Mouse (Mus musculus) left cerebral cortex, adult 8-10 months (tissue): ENCODE results near the gene Pde1b. TPM values are rescaled to one million over a fixed set of nuclear protein-coding genes. Genes with fewer than 3 reads are reported as not detected.
A peak's percentile ranks its signal among the peaks of the same experiment; 100 is the strongest.

Experiments
- DNase-seq, 2 experiments: peaks; one replicate each; pipeline ENCODE4 v3.0.0; 2022; ENCODE audit warnings: low spot score in 2 of 2
- total RNA-seq, 4 experiments: library from RNA; stranded (reverse); gene quantifications; 2 replicates each; pipeline ENCODE4 v1.2.4; 2022

The Pde1b gene
- total RNA-seq: 100 to 1,000 TPM; 284 to 347 (median 325) TPM

- DNase-seq: peak in 1 of 2 experiments; percentile 65
Measured at GRCm38 (mm10) chr15:103502435-103503250, at the start of gene Pde1b. Gene Pde1b (plus strand): TSS chr15:103503034.

DNA sequence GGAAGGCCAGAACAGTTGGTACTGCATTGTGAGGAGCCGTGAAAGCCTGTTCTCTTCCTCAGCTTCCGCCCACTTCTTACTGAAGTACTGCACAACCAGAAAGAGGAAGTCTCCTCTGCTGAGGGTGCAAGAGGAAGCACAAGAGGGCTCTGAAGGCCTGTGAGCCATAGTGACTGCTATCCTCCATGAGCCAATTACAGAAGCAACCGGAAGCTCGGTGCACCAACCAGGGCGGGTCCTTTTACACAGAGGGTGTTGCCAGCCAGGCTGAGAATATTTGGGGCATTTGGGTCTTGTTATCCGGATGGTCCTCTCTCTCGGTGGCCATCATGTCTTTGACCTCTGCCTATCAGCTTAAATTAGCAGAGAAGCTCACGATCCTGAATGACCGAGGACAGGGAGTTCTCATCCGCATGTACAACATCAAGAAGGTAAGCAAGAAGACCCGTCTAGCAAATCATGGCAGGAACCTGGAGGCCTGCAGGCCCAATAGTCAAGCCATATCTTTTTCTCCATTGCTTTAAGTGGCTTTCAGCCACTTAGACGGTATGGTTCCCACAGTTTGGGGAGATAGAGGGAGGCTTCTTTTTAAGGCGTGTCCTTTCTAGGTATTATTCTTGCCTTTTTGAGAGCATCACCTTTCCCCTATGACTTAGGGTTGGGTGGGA is 49.1 kb upstream of the Pde1b start, which contains the start of gene Nckap1l:
TSS of gene Nckap1l (plus strand) at position 244 of the 668 bp plus-strand sequence.
- DNase-seq: peak in 1 of 2 experiments; percentile 24

DNA sequence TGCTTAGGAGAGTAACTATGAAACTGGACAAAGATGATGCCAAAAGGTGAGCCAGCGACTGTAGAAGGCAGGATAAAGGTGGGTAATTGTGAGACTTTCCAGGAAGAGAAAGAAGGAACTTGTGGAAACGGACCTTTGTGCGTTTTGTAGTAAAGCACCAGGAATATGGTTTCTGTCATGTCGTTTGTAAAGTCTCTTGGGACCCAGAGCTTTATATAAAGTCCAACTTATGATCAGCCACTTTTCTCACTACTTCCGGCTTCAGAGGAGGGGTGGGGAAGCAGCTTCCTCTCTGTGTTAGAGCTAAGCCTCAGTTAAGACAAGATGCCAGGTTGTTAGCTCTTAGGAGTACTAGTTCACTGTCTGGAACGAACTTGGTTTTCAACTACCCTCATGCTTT is 48.4 kb upstream of the Pde1b start:
- DNase-seq: no peak

- DNase-seq: no peak
Measured at GRCm38 (mm10) chr15:103462539-103463261, 40.1 kb upstream of the Pde1b start.

GRCm38 (mm10) chr15:103471488-103472194 is 31.2 kb upstream of the Pde1b start:
- DNase-seq: no peak

DNA sequence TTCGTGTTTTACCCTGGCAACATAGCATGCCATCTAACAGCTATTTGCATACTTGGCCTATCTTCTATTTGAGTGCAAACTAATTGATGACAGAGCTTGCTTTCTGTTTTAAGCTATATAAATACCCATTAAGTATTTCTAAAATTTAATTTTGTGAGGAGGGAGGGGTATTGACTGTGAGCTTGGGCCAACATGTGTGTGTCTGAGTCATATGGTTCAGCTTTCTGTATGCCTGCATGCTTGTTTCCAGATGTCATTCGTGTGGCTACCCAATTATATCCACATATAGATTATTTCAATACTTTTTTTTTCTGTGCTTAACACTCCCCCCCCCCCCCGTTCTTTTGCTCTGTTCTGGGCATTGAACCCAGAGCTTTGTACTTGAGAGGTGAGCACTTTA is 30.6 kb upstream of the Pde1b start:
- DNase-seq: no peak

- no peak for DNase-seq
Measured at GRCm38 (mm10) chr15:103473182-103473581, 29.7 kb upstream of the Pde1b start.

DNA sequence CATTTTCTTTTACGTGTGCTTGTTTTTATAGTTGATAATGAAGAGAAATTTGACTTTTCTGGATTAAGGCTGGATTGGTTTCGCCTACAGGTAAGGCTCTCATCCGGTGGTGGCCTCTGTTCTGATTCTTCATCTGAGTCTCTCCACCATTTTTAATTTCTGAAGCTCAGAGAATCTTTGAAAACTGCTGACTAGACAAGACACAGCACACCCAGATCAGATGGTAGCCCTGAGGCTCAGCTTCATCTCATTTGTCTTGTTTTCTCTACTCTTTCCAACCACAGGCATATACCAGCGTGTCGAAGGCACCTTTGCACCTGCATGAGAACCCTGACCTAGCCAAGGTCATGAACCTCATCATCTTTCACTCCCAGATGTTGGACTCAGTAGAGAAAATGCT is 29.1 kb upstream of the Pde1b start:
- DNase-seq: no peak

DNA sequence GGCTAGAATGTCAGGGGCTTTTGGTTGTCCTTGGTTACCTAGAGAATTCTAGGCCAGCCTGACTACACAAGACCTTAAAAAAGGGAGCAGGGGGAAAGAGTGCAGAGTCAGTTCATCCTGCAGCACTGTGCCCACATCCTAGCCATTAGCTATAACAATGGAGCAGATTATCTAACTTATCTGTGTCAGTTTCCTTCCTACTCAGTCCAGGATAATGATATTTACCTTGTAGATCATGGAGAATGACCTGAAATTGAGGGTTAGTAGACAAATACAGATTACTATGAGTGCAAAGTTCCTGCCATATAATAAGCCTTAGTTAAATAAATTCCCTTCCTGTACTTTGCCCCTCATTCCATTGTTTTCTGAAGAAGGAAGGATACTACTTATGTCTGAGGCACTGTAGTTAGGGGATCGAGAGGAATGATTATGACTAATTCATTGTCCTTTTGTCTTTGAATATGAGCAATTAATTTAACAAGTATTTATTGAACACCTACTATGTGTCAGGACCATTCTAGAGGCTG is 23.7 kb upstream of the Pde1b start:
- DNase-seq: no peak

- no peak for DNase-seq
Measured at GRCm38 (mm10) chr15:103480129-103480528, 22.7 kb upstream of the Pde1b start.

DNA sequence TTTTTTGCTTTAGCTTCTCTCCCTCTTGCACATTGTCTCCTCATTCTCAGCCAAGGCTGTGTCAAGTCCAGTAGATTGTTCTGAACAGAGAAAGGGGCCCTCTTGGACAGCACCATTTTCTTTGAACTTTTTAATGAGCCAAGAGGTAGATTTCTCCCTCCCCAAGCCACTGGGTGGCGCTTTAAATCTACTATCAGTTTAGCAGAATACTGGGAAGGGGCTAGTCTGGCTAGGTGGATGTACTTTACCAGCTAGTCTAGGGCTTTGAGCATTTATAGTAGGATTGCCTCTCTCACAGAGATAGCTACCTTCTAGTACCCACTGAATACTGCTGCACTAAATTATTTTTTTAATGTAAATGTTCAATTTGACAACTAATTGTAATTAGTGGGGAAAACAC is 20.3 kb upstream of the Pde1b start:
- no peak for DNase-seq

DNA sequence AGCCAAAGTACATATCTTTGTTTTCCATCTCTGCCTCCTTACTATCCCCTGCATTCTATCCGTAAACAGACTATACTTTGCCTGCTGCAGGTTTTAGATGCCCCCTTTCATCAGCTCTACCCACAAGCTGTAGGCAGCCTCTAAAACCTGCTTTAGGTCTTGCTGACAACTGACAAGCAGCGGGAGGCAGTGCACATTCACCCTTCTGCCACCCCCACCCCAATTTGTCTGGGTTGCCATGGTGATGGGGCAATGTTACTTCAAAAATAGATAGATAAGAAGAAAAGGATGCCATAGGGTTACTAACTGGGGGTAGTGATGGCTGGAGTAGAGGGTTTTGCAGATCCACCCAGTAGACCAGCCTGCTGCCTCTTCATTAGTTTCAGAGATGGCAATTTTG is 18.3 kb upstream of the Pde1b start:
- DNase-seq: no peak

GRCm38 (mm10) chr15:103485106-103485505 is 17.7 kb upstream of the Pde1b start:
- DNase-seq: no peak

- DNase-seq: no peak
Measured at GRCm38 (mm10) chr15:103486658-103487057, 16.2 kb upstream of the Pde1b start.

DNA sequence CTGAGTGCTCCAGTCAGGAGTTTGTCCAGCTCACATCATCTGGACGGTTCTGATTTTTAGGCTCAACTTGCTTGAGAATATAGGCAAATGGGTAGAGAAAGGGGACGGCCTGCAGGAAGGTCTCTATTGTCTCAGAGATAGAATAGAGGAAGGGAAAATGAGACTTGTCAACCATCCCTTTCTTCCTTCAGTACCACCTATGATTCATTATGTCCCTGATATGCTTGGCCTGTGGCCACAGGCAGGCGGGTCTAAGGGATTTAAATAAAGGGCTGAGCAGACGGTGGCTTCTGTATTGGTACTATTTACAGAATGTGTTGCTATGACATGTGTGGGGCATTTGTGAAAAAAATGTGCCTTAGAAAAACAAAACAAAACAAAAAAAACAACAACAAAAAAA is 14.5 kb upstream of the Pde1b start:
- no peak for DNase-seq

DNA sequence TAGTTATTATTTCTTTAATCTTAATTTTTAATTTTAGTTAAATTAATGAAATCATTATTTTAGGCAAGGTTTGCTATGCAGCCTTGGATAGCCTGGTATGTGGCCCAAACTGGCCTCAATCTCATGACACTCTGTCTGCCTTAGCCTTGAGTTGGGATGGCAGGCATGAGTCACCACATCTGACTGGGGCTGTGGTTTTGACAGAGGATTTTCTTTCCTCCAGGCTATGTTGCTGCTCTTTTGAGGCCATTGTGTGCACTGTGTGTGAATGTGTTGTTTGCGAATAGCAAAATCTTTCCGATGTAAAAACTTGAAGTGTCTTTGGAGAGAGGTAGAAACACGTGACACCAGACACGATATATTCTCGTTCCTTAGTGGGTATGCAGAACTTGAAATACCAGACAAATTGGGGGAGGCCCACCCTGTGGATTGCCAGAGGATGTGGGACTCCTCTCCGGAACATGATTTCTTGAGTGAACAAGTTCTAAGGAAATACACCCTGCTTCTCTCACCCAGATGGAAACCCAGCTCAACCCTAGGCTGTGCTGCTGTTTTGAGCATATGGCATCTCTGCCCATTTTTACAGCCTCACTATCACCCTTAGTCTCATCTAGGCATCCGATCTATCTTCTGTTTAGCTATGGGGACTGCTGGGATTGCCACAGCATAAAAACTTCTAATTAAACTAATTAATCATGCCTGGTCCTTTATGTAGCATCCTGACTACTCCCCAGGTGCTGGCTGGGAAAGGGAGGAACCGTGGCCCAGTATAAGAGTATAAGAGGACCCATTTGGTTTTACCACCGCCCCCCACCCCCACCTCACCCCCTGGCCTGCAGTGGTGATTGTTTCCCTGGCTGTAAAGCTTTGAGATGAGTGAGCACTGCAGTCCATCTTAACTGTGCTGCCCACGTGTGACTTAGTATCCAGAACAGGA is 6.4 kb upstream of the Pde1b start:
- no peak for DNase-seq

- no peak for DNase-seq
Measured at GRCm38 (mm10) chr15:103498157-103498556, 4.7 kb upstream of the Pde1b start.

GRCm38 (mm10) chr15:103500723-103501122 is 2.1 kb upstream of the Pde1b start:
- DNase-seq: no peak

DNA sequence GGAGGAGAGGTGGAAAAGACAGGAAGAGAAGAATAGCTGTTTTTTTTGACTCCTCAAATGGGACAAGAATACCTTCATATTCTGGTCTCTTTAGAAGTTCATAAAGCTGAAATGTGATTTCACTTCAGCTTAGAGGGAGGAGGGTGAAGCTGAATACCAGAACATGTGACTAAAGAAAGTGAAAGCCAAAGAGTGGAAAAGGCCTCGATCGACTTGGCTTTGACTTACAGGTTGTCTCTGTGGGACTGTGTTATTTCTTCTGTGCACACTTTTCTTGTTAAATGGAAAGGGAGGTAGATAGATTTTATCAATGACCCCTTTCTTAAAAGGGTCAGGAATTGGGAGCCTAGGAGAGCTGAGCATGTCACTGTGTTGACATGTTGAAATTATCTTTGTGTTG is 1.6 kb upstream of the Pde1b start:
- no peak for DNase-seq

DNA sequence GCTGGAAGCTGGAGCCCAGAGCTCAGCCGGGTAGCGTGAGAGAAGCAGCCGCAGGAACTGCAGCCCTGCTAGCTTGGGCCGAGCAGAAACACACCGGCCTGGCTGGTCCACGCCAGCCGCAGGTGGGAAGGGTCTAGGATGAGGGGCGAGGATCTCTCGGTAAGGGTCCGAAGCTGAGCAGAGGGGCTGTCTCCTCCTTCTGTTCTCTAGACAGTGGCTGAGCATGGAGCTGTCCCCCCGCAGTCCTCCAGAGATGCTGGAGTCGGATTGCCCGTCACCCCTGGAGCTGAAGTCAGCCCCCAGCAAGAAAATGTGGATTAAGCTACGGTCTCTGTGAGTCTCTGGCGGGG is 392 bp downstream of the Pde1b start:
- no peak for DNase-seq
